ENCODE assay signal across 9 mouse cellular contexts in genomic region chr6:96944796-96945195, GRCm38 (mm10).
A peak's percentile ranks its signal among the peaks of the same experiment; 100 is the strongest.
DNase-seq lines count a peak whose midpoint lies in the region.
"Had no signal": no experiment of that assay in that cellular context is flagged by ENCODE, and none has a peak within 500 bp of the region (broad histone marks: within the 10 kb centered on the region; RNA-seq: fewer than 3 reads in every experiment).

No protein-coding gene starts in this region.

- peak; percentile 15 for DNase-seq in adrenal gland, adult 8-10 months
- no peak for DNase-seq in adrenal gland, postnatal 25 days
- peak; percentile 2 for DNase-seq in heart, postnatal 25 days (ENCODE audit: low spot score)
- no peak for DNase-seq in heart, adult 8-10 months (ENCODE audit: low spot score)
- peak; percentile 13 for DNase-seq in kidney, adult 9 months
- DNase-seq in lung, postnatal 10 days, result peak; percentile 50
- DNase-seq in layer of hippocampus, postnatal 14 days (ENCODE audit: low spot score in 2 of 2), result no peak
- DNase-seq in retina, embryonic 14.5 days (ENCODE audit: low spot score), result no peak
- DNase-seq: liver, embryonic 13.5 days had no signal

- intact Hi-C loops in heart, postnatal 25 days (cut with DNase I), result no loop called here

Comparison
In these comparisons a context has a peak if more than half of its experiments do, and no peak if none do; other contexts are left out.
1. DNase-seq: peak in adrenal gland, adult 8-10 months (single experiment), heart, postnatal 25 days (single experiment), kidney, adult 9 months (single experiment) and lung, postnatal 10 days (single experiment); none in adrenal gland, postnatal 25 days (single experiment), heart, adult 8-10 months (single experiment), layer of hippocampus, postnatal 14 days (0 of 2) and retina, embryonic 14.5 days (single experiment).